Mouse (Mus musculus): Measurements from ENCODE around the gene Ccn1.

Gene Ccn1

DNA sequence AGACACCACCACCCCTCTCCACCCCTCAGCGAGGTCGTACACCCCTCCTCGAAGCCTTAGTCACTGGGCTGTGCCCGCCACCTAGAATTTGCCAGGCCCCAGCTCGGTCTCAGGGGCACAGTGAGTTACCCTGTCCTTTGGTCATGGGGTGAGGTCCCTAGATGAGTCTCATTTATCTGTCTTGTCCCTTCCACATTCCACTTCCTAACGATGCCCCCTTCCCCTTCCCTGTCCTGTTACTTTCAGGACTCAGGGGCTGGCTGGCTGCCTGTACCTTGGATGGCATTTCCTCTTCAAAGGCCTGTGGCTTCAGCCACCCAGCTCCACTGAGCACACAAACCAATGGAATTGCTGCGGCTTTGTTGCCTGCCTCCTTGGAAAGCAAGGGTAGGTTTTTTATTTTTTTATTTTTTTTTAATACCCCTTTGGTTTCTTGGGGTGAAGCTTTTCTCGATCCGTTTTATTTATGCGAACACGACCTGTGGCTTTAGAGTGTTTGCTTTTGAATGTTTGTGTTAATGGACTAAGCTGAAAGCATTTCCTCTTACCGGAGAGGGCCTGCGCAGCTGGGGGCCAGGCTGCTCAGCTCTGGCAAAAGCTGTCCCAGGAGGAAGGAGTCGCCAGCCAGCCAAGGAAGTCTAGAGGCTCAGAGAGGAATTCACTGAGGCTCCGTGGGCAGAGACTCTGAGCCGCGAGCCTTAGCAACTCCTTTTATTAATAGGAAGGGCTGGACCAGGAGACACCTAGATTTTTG is 35.2 kb downstream of the Ccn1 start:
- peak; percentile 71 for DNase-seq

DNA sequence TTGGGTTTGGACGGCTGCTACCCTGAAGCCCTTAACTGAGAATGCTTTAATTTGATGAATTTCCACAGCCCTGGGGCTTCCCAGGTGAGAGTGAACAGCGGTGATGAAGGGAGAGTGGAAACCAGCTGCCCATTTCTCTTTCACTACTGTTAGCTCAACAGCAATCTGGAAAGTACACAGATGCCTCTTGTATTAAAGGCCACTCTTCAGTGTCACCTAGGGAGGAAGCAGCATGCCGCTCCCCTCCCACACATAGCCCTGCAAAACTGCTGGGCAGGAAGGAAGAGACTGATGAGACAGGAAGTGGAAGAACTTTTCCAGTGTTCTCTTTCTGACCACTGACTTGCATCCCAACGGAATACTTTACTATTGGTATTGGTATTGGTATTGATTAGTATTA is 36.5 kb downstream of the Ccn1 start:
- DNase-seq = no peak

DNA sequence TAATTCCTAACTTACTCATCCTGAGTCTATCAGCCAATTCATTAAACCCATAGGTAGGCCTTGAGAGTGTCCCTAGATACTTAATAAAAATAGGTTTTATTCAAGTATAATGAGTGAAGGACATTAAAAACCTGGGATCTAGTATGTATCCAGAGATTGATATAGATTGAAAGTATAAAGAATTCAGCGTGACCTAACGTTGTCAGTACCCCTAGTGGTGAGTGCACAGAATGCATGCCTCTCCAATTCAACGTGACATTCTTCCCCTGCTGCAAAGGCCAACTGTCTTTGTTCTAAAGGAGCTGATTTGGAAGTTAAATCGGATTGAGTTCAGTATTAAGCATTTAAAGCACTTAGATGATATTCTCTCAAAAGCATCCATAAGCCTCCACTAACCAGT is 37.1 kb downstream of the Ccn1 start:
- DNase-seq = no peak

DNA sequence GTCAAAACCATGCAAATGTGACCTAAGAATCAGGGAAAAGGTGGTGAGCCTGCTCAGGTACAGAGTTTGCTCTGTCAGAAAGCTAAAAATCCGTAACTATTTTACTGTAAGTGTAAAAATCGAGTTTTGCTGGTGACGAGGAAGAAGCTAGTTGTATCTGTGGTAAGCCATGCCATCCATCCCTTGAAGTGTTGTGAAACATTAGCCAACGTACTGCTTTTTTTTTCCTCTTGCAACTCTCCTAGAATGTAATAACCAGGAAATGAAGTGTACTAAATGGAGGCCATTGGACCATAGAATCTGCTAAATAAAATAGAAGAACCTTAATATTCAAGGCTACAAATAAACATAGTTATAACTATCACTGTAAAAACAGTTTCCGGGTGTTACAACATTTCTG is 41.5 kb downstream of the Ccn1 start:
- no peak for DNase-seq

DNA sequence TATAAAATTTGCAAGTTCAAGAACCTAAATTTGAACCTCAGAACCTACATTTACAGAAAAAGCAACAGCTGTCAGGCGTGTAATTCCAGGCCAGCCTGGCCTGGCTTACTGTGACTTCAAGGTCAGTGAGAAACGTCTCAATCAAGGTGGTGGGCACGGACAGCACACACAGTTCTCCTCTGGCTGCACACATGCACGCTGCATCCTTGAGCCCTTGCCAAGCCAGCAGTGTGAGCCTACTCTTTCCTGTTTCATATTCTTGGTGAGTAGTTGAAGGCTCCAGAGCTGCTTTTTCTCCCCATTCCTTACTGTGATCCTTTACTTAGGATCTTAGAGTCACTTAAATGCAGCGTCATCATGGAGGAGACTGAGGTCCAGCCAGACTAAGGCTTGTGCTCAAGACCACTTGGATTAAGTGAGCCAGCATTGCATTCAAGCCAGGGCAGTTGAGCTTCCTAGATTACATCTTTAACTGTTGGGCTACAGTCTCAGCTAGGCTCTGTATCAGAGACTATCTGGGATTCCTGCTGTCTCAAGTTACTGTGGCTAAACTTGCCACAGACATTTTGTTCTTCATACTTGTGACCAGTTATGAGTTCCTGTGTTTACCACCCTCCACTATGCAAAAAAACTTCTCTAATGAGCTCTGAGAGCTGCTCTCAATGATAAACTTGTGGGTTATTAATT is 44.2 kb downstream of the Ccn1 start:
- no peak for DNase-seq

DNA sequence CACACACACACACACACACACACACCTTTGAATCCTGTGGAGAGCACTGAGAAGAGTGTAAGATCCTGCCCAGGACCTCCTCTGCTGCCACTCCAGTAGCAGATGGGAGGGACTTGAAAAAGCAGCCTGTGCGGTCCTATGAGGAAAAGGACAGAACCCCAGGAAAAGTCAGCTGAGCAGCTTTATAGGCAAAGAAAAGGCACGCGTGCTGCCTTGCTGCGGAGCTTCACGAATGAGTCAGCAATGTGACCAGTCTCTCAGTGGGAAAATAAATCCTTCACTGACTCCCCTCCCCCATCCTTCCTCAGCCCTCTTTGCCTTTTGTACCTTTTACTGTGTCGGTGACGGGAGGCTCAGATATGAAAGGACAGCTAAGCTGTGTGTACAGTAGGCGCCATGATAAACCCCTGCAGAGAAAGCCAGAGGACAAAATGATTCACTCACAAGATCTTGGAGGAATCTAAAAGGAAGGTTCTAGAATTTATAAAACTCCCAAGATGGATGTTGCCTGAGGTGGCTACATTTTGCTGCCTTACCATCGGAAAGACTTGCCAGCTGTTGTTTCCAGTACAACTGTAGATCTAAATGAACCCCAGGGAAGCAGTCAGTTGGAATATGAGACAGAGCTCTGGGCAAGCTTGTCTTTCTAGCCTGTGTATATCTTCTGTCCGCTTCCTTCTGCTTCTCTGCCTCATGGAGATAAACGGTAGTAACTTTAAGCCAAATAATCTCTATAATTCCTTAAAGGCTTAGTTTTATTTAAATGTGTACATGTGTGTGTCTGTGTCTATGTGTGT is 47.2 kb downstream of the Ccn1 start:
- peak; percentile 48 for DNase-seq

DNA sequence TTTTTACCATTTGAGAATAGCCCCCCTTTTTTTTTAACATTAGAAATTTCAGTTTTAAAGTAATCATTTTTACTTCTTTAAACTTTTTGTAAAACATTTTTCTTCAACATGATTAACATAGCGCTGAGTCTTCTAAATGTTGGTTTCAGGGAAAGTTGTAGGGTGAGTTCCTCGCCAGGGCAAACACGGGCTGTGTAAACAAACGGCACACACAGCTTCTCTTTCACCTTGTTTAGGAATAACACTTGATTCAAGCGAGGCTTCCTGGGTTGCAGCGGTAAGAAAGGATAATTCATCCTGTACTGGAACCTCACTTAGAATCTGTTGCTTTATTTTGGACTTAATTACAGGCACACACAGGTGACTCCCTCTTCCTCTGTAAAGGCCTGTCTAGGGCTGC is 48.4 kb downstream of the Ccn1 start:
- no peak for DNase-seq

DNA sequence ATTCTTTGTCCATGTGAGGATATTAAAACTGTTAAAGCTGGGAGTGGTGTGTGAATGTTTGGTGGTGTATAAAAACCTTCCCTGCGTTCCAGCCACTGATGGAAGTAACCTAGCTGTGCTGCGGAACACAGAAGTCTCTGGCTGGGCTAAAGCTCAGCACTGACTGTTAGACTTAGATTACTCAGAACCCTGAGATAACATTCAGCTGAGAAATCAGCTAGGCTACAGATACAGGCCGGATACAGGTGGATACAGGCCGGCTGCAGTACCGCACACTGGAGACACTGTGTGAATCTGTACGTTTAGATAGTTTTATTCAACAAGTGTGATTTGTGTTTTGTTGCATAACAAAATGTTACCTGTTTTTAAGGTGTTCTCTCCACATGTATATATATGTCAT is 49.0 kb downstream of the Ccn1 start:
- no peak for DNase-seq

DNA sequence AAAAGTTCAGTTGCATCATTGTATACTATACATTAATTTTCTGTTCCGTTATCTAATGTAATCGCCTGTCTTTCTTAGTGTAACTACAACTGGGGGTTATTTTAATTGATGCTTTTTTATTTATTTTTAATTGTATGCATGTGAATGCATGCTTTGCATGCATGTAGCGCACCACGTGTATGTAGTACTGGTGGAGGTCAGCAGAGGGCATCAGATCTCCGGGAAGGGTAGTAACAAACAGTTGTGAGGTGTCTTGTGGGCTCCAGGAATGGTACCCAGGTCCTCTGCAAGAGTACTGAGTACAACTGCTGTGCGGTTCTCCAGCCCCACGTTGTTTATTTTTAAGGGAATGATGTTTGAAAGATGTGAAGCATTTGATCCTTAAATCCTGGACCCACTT is 50.7 kb downstream of the Ccn1 start:
- DNase-seq = no peak
